Mouse (Mus musculus): ENCODE results near the gene Galnt16. TPM values are rescaled to one million over a fixed set of nuclear protein-coding genes. Genes with fewer than 3 reads are reported as not detected.

Gene Galnt16
- 24.7 and 29.8 TPM in 2 replicates for polyA plus RNA-seq (2016; fragmentation: Nextera tagmentation; extraction: Ambion mirVana)

GRCm38 (mm10) chr12:80517977-80518376, at the start of gene Galnt16:
TSS of gene Galnt16 (plus strand) at chr12:80518277.
- Histone ChIP-seq H3K4me2 (replicated peaks) (peak within 1 kb of the TSS; percentile 94), H3K4me3 (peak within 1 kb of the TSS; percentile 82), H3K36me3 (no peaks in the 10 kb centered on the region), H3K9ac (replicated peaks) (peak within 1 kb of the TSS; percentile 74), H3K4me1 (peaks cover 28% of the 10 kb centered on the region), H3K27ac (replicated peaks) (peak within 1 kb of the TSS; percentile 92), H3K9me3 (no peaks in the 10 kb centered on the region), H3K27me3 (peaks cover 35% of the 10 kb centered on the region)
- no peak for ATAC-seq (ENCODE audit: low FRiP score, low read depth)
- WGBS = 6% methylated on average over 14 of the region's 14 CpGs

- Histone ChIP-seq H3K4me3 (no peak overlapping the region), H3K36me3 (no peaks in the 10 kb centered on the region), H3K9me3 (no peaks in the 10 kb centered on the region), H3K27ac (replicated peaks) (no peak overlapping the region), H3K4me1 (no peaks in the 10 kb centered on the region), H3K9ac (replicated peaks) (no peak overlapping the region), H3K27me3 (no peaks in the 10 kb centered on the region), H3K4me2 (replicated peaks) (no peak overlapping the region)
- 94% methylated on average over 2 of the region's 2 CpGs for WGBS
- no peak for ATAC-seq (ENCODE audit: low FRiP score, low read depth)
Observed at GRCm38 (mm10) chr12:80470206-80470605, 47.9 kb upstream of the Galnt16 start.

GRCm38 (mm10) chr12:80471926-80472325, 46.2 kb upstream of the Galnt16 start:
- H3K9me3 ChIP-seq = no peaks in the 10 kb centered on the region

GRCm38 (mm10) chr12:80473731-80474130, 44.3 kb upstream of the Galnt16 start:
- no peak overlapping the region for H3K4me3 ChIP-seq
- 0 out of 2 replicates have a peak, but pooled peaks cover 7% of the 10 kb centered on the region for H3K36me3 ChIP-seq
- no peaks in the 10 kb centered on the region for H3K9me3 ChIP-seq
- H3K4me2 ChIP-seq (replicated peaks) = no peak overlapping the region
- H3K9ac ChIP-seq (replicated peaks) = no peak overlapping the region
- no peak overlapping the region for H3K27ac ChIP-seq (replicated peaks)
- H3K27me3 ChIP-seq = no peaks in the 10 kb centered on the region
- H3K4me1 ChIP-seq = no peaks in the 10 kb centered on the region
- no peak for ATAC-seq (ENCODE audit: low FRiP score, low read depth)
- WGBS = 87% methylated on average over 3 of the region's 3 CpGs

More at GRCm38 (mm10) chr12:80471926-80472325, 46.2 kb upstream of the Galnt16 start:
- H3K36me3 ChIP-seq = 0 out of 2 replicates have a peak, but pooled peaks cover 5% of the 10 kb centered on the region
- no peak overlapping the region for H3K9ac ChIP-seq (replicated peaks)
- H3K4me1 ChIP-seq = no peaks in the 10 kb centered on the region
- 90% methylated on average over 4 of the region's 4 CpGs for WGBS
- H3K4me3 ChIP-seq = no peak overlapping the region
- H3K27ac ChIP-seq (replicated peaks) = no peak overlapping the region
- H3K27me3 ChIP-seq = no peaks in the 10 kb centered on the region
- no peak for ATAC-seq (ENCODE audit: low FRiP score, low read depth)
- no peak overlapping the region for H3K4me2 ChIP-seq (replicated peaks)

- Histone ChIP-seq H3K36me3 (peaks cover 48% of the 10 kb centered on the region), H3K27ac (replicated peaks) (no peak overlapping the region), H3K4me2 (replicated peaks) (no peak overlapping the region), H3K9ac (replicated peaks) (no peak overlapping the region), H3K4me3 (no peak overlapping the region), H3K9me3 (no peaks in the 10 kb centered on the region), H3K4me1 (no peaks in the 10 kb centered on the region), H3K27me3 (no peaks in the 10 kb centered on the region)
- no peak for ATAC-seq (ENCODE audit: low FRiP score, low read depth)
- 91% methylated on average over 3 of the region's 3 CpGs for WGBS
Observed at GRCm38 (mm10) chr12:80479986-80480385, 38.1 kb upstream of the Galnt16 start.

- Histone ChIP-seq H3K4me1 (no peaks in the 10 kb centered on the region), H3K36me3 (peaks cover 57% of the 10 kb centered on the region), H3K9me3 (no peaks in the 10 kb centered on the region), H3K27me3 (no peaks in the 10 kb centered on the region), H3K27ac (replicated peaks) (no peak overlapping the region), H3K9ac (replicated peaks) (no peak overlapping the region), H3K4me3 (no peak overlapping the region), H3K4me2 (replicated peaks) (no peak overlapping the region)
- WGBS = 74% methylated on average over 3 of the region's 3 CpGs
- no peak for ATAC-seq (ENCODE audit: low FRiP score, low read depth)
Observed at GRCm38 (mm10) chr12:80483397-80483796, 34.7 kb upstream of the Galnt16 start.

- H3K4me2 ChIP-seq (replicated peaks) = no peak overlapping the region
- H3K9me3 ChIP-seq = no peaks in the 10 kb centered on the region
- 93% methylated on average over 5 of the region's 5 CpGs for WGBS
- H3K27ac ChIP-seq (replicated peaks) = no peak overlapping the region
- no peak overlapping the region for H3K9ac ChIP-seq (replicated peaks)
- H3K4me1 ChIP-seq = no peaks in the 10 kb centered on the region
- H3K36me3 ChIP-seq = peaks cover 54% of the 10 kb centered on the region
- ATAC-seq (ENCODE audit: low FRiP score, low read depth) = no peak
- H3K27me3 ChIP-seq = no peaks in the 10 kb centered on the region
- H3K4me3 ChIP-seq = no peak overlapping the region
Observed at GRCm38 (mm10) chr12:80493311-80493710, 24.8 kb upstream of the Galnt16 start.

GRCm38 (mm10) chr12:80495691-80496090, 22.4 kb upstream of the Galnt16 start:
- no peak overlapping the region for H3K9ac ChIP-seq (replicated peaks)
- H3K27ac ChIP-seq (replicated peaks) = no peak overlapping the region
- no peak overlapping the region for H3K4me2 ChIP-seq (replicated peaks)
- no peak for ATAC-seq (ENCODE audit: low FRiP score, low read depth)
- H3K27me3 ChIP-seq = no peaks in the 10 kb centered on the region
- WGBS = 76% methylated on average over 1 of the region's 1 CpGs
- H3K9me3 ChIP-seq = no peaks in the 10 kb centered on the region
- peaks cover 38% of the 10 kb centered on the region for H3K36me3 ChIP-seq
- H3K4me3 ChIP-seq = no peak overlapping the region
- H3K4me1 ChIP-seq = no peaks in the 10 kb centered on the region

- no peak overlapping the region for H3K9ac ChIP-seq (replicated peaks)
- no peak for ATAC-seq (ENCODE audit: low FRiP score, low read depth)
- no peak overlapping the region for H3K4me3 ChIP-seq
- H3K27ac ChIP-seq (replicated peaks) = no peak overlapping the region
- no peaks in the 10 kb centered on the region for H3K9me3 ChIP-seq
- H3K4me2 ChIP-seq (replicated peaks) = no peak overlapping the region
- WGBS = 71% methylated on average over 4 of the region's 4 CpGs
- H3K36me3 ChIP-seq = peaks cover 13% of the 10 kb centered on the region
- no peaks in the 10 kb centered on the region for H3K27me3 ChIP-seq
- H3K4me1 ChIP-seq = no peaks in the 10 kb centered on the region
Observed at GRCm38 (mm10) chr12:80498356-80498755, 19.7 kb upstream of the Galnt16 start.

- H3K27ac ChIP-seq (replicated peaks) = no peak overlapping the region
- H3K9me3 ChIP-seq = no peaks in the 10 kb centered on the region
Observed at GRCm38 (mm10) chr12:80500506-80500905, 17.6 kb upstream of the Galnt16 start.

GRCm38 (mm10) chr12:80504718-80505117, 13.4 kb upstream of the Galnt16 start:
- Histone ChIP-seq H3K9ac (replicated peaks) (no peak overlapping the region), H3K9me3 (no peaks in the 10 kb centered on the region), H3K27me3 (no peaks in the 10 kb centered on the region), H3K27ac (replicated peaks) (no peak overlapping the region), H3K4me3 (no peak overlapping the region), H3K36me3 (no peaks in the 10 kb centered on the region), H3K4me2 (replicated peaks) (no peak overlapping the region), H3K4me1 (0 out of 2 replicates have a peak, but pooled peaks cover 4% of the 10 kb centered on the region)
- WGBS = 82% methylated on average over 5 of the region's 5 CpGs
- ATAC-seq (ENCODE audit: low FRiP score, low read depth) = no peak

More at GRCm38 (mm10) chr12:80500506-80500905, 17.6 kb upstream of the Galnt16 start:
- no peak overlapping the region for H3K4me2 ChIP-seq (replicated peaks)
- H3K36me3 ChIP-seq = peaks cover 7% of the 10 kb centered on the region; the same call in 1 of the 2 replicates
- 42% methylated on average over 1 of the region's 1 CpGs for WGBS
- no peak for ATAC-seq (ENCODE audit: low FRiP score, low read depth)
- H3K4me3 ChIP-seq = no peak overlapping the region
- H3K4me1 ChIP-seq = no peaks in the 10 kb centered on the region
- no peaks in the 10 kb centered on the region for H3K27me3 ChIP-seq
- H3K9ac ChIP-seq (replicated peaks) = no peak overlapping the region

- Histone ChIP-seq H3K9ac (replicated peaks) (no peak overlapping the region), H3K27me3 (no peaks in the 10 kb centered on the region), H3K27ac (replicated peaks) (0 out of 2 replicates have a peak overlapping the region, but pooled peaks have one; percentile 10), H3K36me3 (no peaks in the 10 kb centered on the region), H3K4me2 (replicated peaks) (no peak overlapping the region), H3K9me3 (no peaks in the 10 kb centered on the region), H3K4me1 (0 out of 2 replicates have a peak, but pooled peaks cover 4% of the 10 kb centered on the region), H3K4me3 (no peak overlapping the region)
- no peak for ATAC-seq (ENCODE audit: low FRiP score, low read depth)
- WGBS = 62% methylated on average over 14 of the region's 14 CpGs
Observed at GRCm38 (mm10) chr12:80507041-80507745, 10.9 kb upstream of the Galnt16 start.

All from midbrain, embryonic 12.5 days (tissue).